Mouse (Mus musculus) liver, embryonic 16.5 days (tissue): ENCODE measurements around the gene Ankmy2. TPM values are rescaled to one million over a fixed set of nuclear protein-coding genes. Genes with fewer than 3 reads are reported as not detected.
"Not testable (repeated sequence)": the region's sequence is repeated elsewhere in the genome, so short reads cannot be mapped to it uniquely, and the experiment has no call there.

Experiments
- ATAC-seq: fragments of 200-750 bp; cut with Nextera tagmentation; 2 replicates; pipeline ENCODE4 v1.8.0; 2017; ENCODE audit warnings: low read depth, mild to moderate bottlenecking, moderate number of reproducible peaks, moderate library complexity
- H3K27ac ChIP-seq: fragments of 300-500 bp; sonication (generic); 2 replicates; pipeline ENCODE4 v1.5.1; 2014; ENCODE audit warnings: mild to moderate bottlenecking, low read length
- H3K27me3 ChIP-seq: fragments of 300-500 bp; sonication (generic); 2 replicates; pipeline ENCODE4 v1.6.1; 2014; ENCODE audit warnings: low read depth, low read length, mixed read lengths; ENCODE audit not compliant: control insufficient read depth, insufficient read depth
- H3K36me3 ChIP-seq: fragments of 300-500 bp; sonication (generic); 2 replicates; pipeline ENCODE4 v1.6.1; 2014; ENCODE audit warnings: mild to moderate bottlenecking; ENCODE audit not compliant: control insufficient read depth, insufficient read depth
- H3K4me1 ChIP-seq: fragments of 300-500 bp; sonication (generic); 2 replicates; pipeline ENCODE4 v1.6.1; 2014; ENCODE audit warnings: low read depth, low read length, mixed read lengths; ENCODE audit not compliant: control insufficient read depth
- H3K4me2 ChIP-seq: fragments of 300-500 bp; sonication (generic); 2 replicates; pipeline ENCODE4 v1.6.1; 2014; ENCODE audit warnings: low read depth, low read length, mixed read lengths
- H3K4me3 ChIP-seq: fragments of 300-500 bp; sonication (generic); 2 replicates; pipeline ENCODE4 v1.5.1; 2014; ENCODE audit warnings: low read depth, mild to moderate bottlenecking, low read length
- H3K9ac ChIP-seq: fragments of 300-500 bp; sonication (generic); 2 replicates; pipeline ENCODE4 v1.6.1; 2014; ENCODE audit warnings: low read depth, low read length
- H3K9me3 ChIP-seq: fragments of 300-500 bp; sonication (generic); replicated peaks from 2 replicates; pipeline ENCODE4 v1.6.1; 2016; ENCODE audit warnings: low read length; ENCODE audit not compliant: control insufficient read depth
- WGBS: fragments of 180-500 bp; shearing (Covaris S2); extraction: QIAGEN DNeasy Blood & Tissue Kit; methylation state at CpG from one replicate; pipeline ENCODE4 v1.1.7; 2014; ENCODE audit not compliant: insufficient replicate concordance; 5-methylcytosine and 5-hydroxymethylcytosine counted together
- polyA plus RNA-seq: library from polyadenylated mRNA; unstranded; fragments of >200 nt; fragmentation: Nextera tagmentation; extraction: Ambion mirVana; gene quantifications from 2 replicates; pipeline ENCODE4 v1.2.1, GENCODE M21; 2015

The Ankmy2 gene
- polyA plus RNA-seq, 1 experiment from 2014 or later = 6.9 TPM

GRCm38 (mm10) chr12:36182570-36182969, 25.7 kb downstream of the Ankmy2 start:
- Histone ChIP-seq H3K27ac (no peak overlapping the region), H3K4me2 (no peak overlapping the region), H3K9ac (no peak overlapping the region), H3K36me3 (no peaks in the 10 kb centered on the region; the same call in 1 of the 2 replicates), H3K4me1 (no peaks in the 10 kb centered on the region), H3K9me3 (no peaks in the 10 kb centered on the region), H3K27me3 (no peaks in the 10 kb centered on the region), H3K4me3 (no peak overlapping the region)
- peak; percentile 37; the same call in 1 of the 2 replicates for ATAC-seq
- WGBS = 73% methylated on average over 6 of the region's 6 CpGs

- peaks cover 4% of the 10 kb centered on the region for H3K36me3 ChIP-seq
- H3K27ac ChIP-seq = no peak overlapping the region
- no peaks in the 10 kb centered on the region for H3K9me3 ChIP-seq
- 61% methylated on average over 6 of the region's 6 CpGs for WGBS
- H3K27me3 ChIP-seq = no peaks in the 10 kb centered on the region
- no peak overlapping the region for H3K4me3 ChIP-seq
- no peaks in the 10 kb centered on the region for H3K4me1 ChIP-seq
- H3K9ac ChIP-seq = no peak overlapping the region
- no peak overlapping the region for H3K4me2 ChIP-seq
- ATAC-seq = peak; percentile 30; the same call in 1 of the 2 replicates
These were observed 30.2 kb downstream of the Ankmy2 start for GRCm38 (mm10) chr12:36187081-36187480.

GRCm38 (mm10) chr12:36189610-36190009, 32.7 kb downstream of the Ankmy2 start:
- ATAC-seq = no peak
- H3K36me3 ChIP-seq = peaks cover 4% of the 10 kb centered on the region
- H3K4me3 ChIP-seq = no peak overlapping the region
- no peak overlapping the region for H3K27ac ChIP-seq
- no peaks in the 10 kb centered on the region for H3K4me1 ChIP-seq
- H3K27me3 ChIP-seq = no peaks in the 10 kb centered on the region
- 74% methylated on average over 3 of the region's 3 CpGs for WGBS
- H3K4me2 ChIP-seq = no peak overlapping the region
- no peak overlapping the region for H3K9ac ChIP-seq
- H3K9me3 ChIP-seq = no peaks in the 10 kb centered on the region

GRCm38 (mm10) chr12:36190343-36190742, 33.4 kb downstream of the Ankmy2 start:
- Histone ChIP-seq H3K4me1 (no peaks in the 10 kb centered on the region), H3K27ac (no peak overlapping the region), H3K27me3 (no peaks in the 10 kb centered on the region), H3K36me3 (peaks cover 5% of the 10 kb centered on the region), H3K4me3 (no peak overlapping the region), H3K9me3 (no peaks in the 10 kb centered on the region), H3K4me2 (no peak overlapping the region), H3K9ac (no peak overlapping the region)
- WGBS = 74% methylated on average over 5 of the region's 5 CpGs
- no peak for ATAC-seq

- Histone ChIP-seq H3K4me3 (no peak overlapping the region), H3K4me2 (no peak overlapping the region), H3K27ac (no peak overlapping the region), H3K9me3 (no peaks in the 10 kb centered on the region), H3K4me1 (no peaks in the 10 kb centered on the region), H3K36me3 (peaks cover 18% of the 10 kb centered on the region), H3K9ac (no peak overlapping the region), H3K27me3 (no peaks in the 10 kb centered on the region)
- no peak for ATAC-seq
- WGBS = 71% methylated on average over 7 of the region's 7 CpGs
These were observed 38.1 kb downstream of the Ankmy2 start for GRCm38 (mm10) chr12:36194976-36195375.

GRCm38 (mm10) chr12:36205579-36206119, 48.7 kb downstream of the Ankmy2 start:
- not testable (repeated sequence) for H3K9me3 ChIP-seq, H3K36me3 ChIP-seq, H3K4me3 ChIP-seq, ATAC-seq, H3K27ac ChIP-seq, H3K27me3 ChIP-seq, H3K4me1 ChIP-seq, H3K4me2 ChIP-seq, H3K9ac ChIP-seq
- WGBS = 37% methylated on average over 5 of the region's 5 CpGs

- Histone ChIP-seq H3K9ac (no peak overlapping the region), H3K27ac (no peak overlapping the region), H3K4me2 (no peak overlapping the region), H3K4me3 (no peak overlapping the region), H3K27me3 (no peaks in the 10 kb centered on the region), H3K4me1 (no peaks in the 10 kb centered on the region), H3K36me3 (no peaks in the 10 kb centered on the region), H3K9me3 (no peaks in the 10 kb centered on the region)
- no peak for ATAC-seq
- WGBS = 52% methylated on average over 9 of the region's 9 CpGs
These were observed 50.3 kb downstream of the Ankmy2 start for GRCm38 (mm10) chr12:36207072-36207799.

- Histone ChIP-seq H3K27ac (no peak overlapping the region), H3K27me3 (no peaks in the 10 kb centered on the region), H3K9me3 (no peaks in the 10 kb centered on the region), H3K4me2 (no peak overlapping the region), H3K9ac (no peak overlapping the region), H3K4me1 (no peaks in the 10 kb centered on the region), H3K4me3 (no peak overlapping the region), H3K36me3 (no peaks in the 10 kb centered on the region)
- no peak for ATAC-seq
- 61% methylated on average over 7 of the region's 7 CpGs for WGBS
These were observed 50.9 kb downstream of the Ankmy2 start for GRCm38 (mm10) chr12:36207800-36208148.

- Histone ChIP-seq H3K4me3 (no peak overlapping the region), H3K36me3 (no peaks in the 10 kb centered on the region), H3K4me1 (no peaks in the 10 kb centered on the region), H3K27me3 (no peaks in the 10 kb centered on the region), H3K9ac (no peak overlapping the region), H3K9me3 (no peaks in the 10 kb centered on the region), H3K4me2 (no peak overlapping the region), H3K27ac (no peak overlapping the region)
- no peak for ATAC-seq
- WGBS = 59% methylated on average over 19 of the region's 19 CpGs
These were observed 51.5 kb downstream of the Ankmy2 start for GRCm38 (mm10) chr12:36208456-36208855.
